Mouse (Mus musculus) C2C12 (cell line): ENCODE measurements around the gene Lbx1. TPM values are rescaled to one million over a fixed set of nuclear protein-coding genes. Genes with fewer than 3 reads are reported as not detected.

ENCODE experiments used
- H3K27me3 ChIP-seq: one replicate; pipeline ENCODE4 v1.6.1; 2011; ENCODE audit not compliant: control insufficient read depth, insufficient read depth, insufficient read length
- H3K36me3 ChIP-seq: one replicate; pipeline ENCODE4 v1.6.1; 2011; ENCODE audit not compliant: control insufficient read depth, insufficient read depth
- H3K4me3 ChIP-seq: one replicate; pipeline ENCODE4 v1.5.1; 2011; ENCODE audit warnings: mild to moderate bottlenecking, control low read depth; ENCODE audit not compliant: poor library complexity, insufficient read depth, severe bottlenecking
- H3K79me2 ChIP-seq: one replicate; pipeline ENCODE4 v1.6.1; 2011; ENCODE audit not compliant: control insufficient read depth, insufficient read depth
- H3K79me3 ChIP-seq: one replicate; pipeline ENCODE4 v1.6.1; 2011; ENCODE audit warnings: low read depth, control low read depth
- H3ac ChIP-seq: one replicate; pipeline ENCODE3; 2011; ENCODE audit warnings: low read depth; ENCODE audit not compliant: control insufficient read depth, insufficient read length
- CEBPB ChIP-seq: IDR thresholded peaks from one replicate; pipeline ENCODE4 v1.6.1; 2011; ENCODE audit warnings: low read depth, mild to moderate bottlenecking, control low read depth, moderate library complexity
- CTCF ChIP-seq: IDR thresholded peaks from one replicate; pipeline ENCODE4 v1.5.1; 2011; ENCODE audit not compliant: control insufficient read depth, insufficient read depth, insufficient read length
- FOSL1 ChIP-seq: IDR thresholded peaks from one replicate; pipeline ENCODE4 v1.8.0; 2011; ENCODE audit warnings: mild to moderate bottlenecking, low read length; ENCODE audit not compliant: poor library complexity, insufficient read depth, severe bottlenecking
- MAX ChIP-seq: IDR thresholded peaks from one replicate; pipeline ENCODE4 v1.6.1; 2011; ENCODE audit warnings: mild to moderate bottlenecking, control low read depth
- MYOD1 ChIP-seq: IDR thresholded peaks from one replicate; pipeline ENCODE4 v1.6.1; 2011; ENCODE audit warnings: low read depth; ENCODE audit not compliant: control insufficient read depth, insufficient read length
- MYOG ChIP-seq: IDR thresholded peaks from one replicate; pipeline ENCODE4 v1.6.1; 2011; ENCODE audit not compliant: control insufficient read depth, insufficient read length; ENCODE audit errors: extremely low read depth
- USF1 ChIP-seq: IDR thresholded peaks from one replicate; pipeline ENCODE4 v1.6.1; 2011; ENCODE audit warnings: low read depth, mild to moderate bottlenecking, control low read depth, moderate library complexity
- polyA plus RNA-seq: library from polyadenylated mRNA; unstranded; fragments of >200 nt; fragmentation: generic; extraction: Trizol; gene quantifications from one replicate; pipeline ENCODE4 v1.2.1, GENCODE M21; 2012; ENCODE audit warnings: missing spikeins

Gene Lbx1
- polyA plus RNA-seq, 1 experiment: 0.02 TPM

- H3K4me3 ChIP-seq: no peak overlapping the region
- H3ac ChIP-seq: no peak overlapping the region
- TF ChIP-seq CTCF (no peak), MYOG (no peak), USF1 (no peak), FOSL1 (no peak), CEBPB (peak; percentile 35)
- H3K79me3 ChIP-seq: no peaks in the 10 kb centered on the region
- peaks cover 30% of the 10 kb centered on the region for H3K27me3 ChIP-seq
- no peaks in the 10 kb centered on the region for H3K79me2 ChIP-seq
- H3K36me3 ChIP-seq: no peaks in the 10 kb centered on the region
Observed at GRCm38 (mm10) chr19:45257414-45258326, 22.1 kb upstream of the Lbx1 start.

- Histone ChIP-seq H3K36me3 (no peaks in the 10 kb centered on the region), H3ac (no peak overlapping the region), H3K79me3 (no peaks in the 10 kb centered on the region), H3K27me3 (peaks cover 45% of the 10 kb centered on the region), H3K79me2 (no peaks in the 10 kb centered on the region), H3K4me3 (no peak overlapping the region)
- no peak for TF ChIP-seq MYOD1
- TF ChIP-seq MYOG: no peak
- TF ChIP-seq MAX: no peak
- no peak for TF ChIP-seq CEBPB
- no peak for TF ChIP-seq CTCF
- TF ChIP-seq FOSL1: no peak
- TF ChIP-seq USF1: no peak
Observed at GRCm38 (mm10) chr19:45254806-45255205, 19.2 kb upstream of the Lbx1 start.

- Histone ChIP-seq H3K79me3 (no peaks in the 10 kb centered on the region), H3K79me2 (no peaks in the 10 kb centered on the region), H3K27me3 (peaks cover 52% of the 10 kb centered on the region), H3ac (no peak overlapping the region), H3K4me3 (no peak overlapping the region), H3K36me3 (no peaks in the 10 kb centered on the region)
- TF ChIP-seq MAX (no peak), CTCF (no peak), USF1 (no peak), MYOD1 (no peak), CEBPB (no peak), FOSL1 (no peak), MYOG (no peak)
Observed at GRCm38 (mm10) chr19:45252436-45252835, 16.8 kb upstream of the Lbx1 start.

GRCm38 (mm10) chr19:45248691-45249090, 13.1 kb upstream of the Lbx1 start:
- Histone ChIP-seq H3K4me3 (no peak overlapping the region), H3K36me3 (no peaks in the 10 kb centered on the region), H3K79me3 (no peaks in the 10 kb centered on the region), H3K27me3 (peaks cover 66% of the 10 kb centered on the region), H3ac (no peak overlapping the region), H3K79me2 (no peaks in the 10 kb centered on the region)
- TF ChIP-seq FOSL1: no peak

- Histone ChIP-seq H3ac (no peak overlapping the region), H3K36me3 (no peaks in the 10 kb centered on the region), H3K4me3 (no peak overlapping the region), H3K79me3 (no peaks in the 10 kb centered on the region), H3K27me3 (peaks cover 74% of the 10 kb centered on the region), H3K79me2 (no peaks in the 10 kb centered on the region)
- no peak for TF ChIP-seq USF1
- TF ChIP-seq CTCF: peak; percentile 48
- no peak for TF ChIP-seq MYOD1
- no peak for TF ChIP-seq FOSL1
Observed at GRCm38 (mm10) chr19:45243918-45244700, 8.5 kb upstream of the Lbx1 start.

- TF ChIP-seq MYOD1: no peak
- no peak for TF ChIP-seq FOSL1
- TF ChIP-seq USF1: no peak
- TF ChIP-seq MAX: no peak
- Histone ChIP-seq H3K79me3 (no peaks in the 10 kb centered on the region), H3K27me3 (peaks cover 70% of the 10 kb centered on the region), H3K4me3 (no peak overlapping the region), H3ac (no peak overlapping the region), H3K79me2 (no peaks in the 10 kb centered on the region), H3K36me3 (no peaks in the 10 kb centered on the region)
Observed at GRCm38 (mm10) chr19:45243264-45243602, 7.6 kb upstream of the Lbx1 start.
